Mouse (Mus musculus) neural tube, embryonic 14.5 days (tissue): Measurements from ENCODE around the gene Uap1l1. TPM values are rescaled to one million over a fixed set of nuclear protein-coding genes. Genes with fewer than 3 reads are reported as not detected.
"Not testable (repeated sequence)": the region's sequence is repeated elsewhere in the genome, so short reads cannot be mapped to it uniquely, and the experiment has no call there.

Experiments used
- ATAC-seq: fragments of 200-750 bp; cut with Nextera tagmentation; 2 replicates; pipeline ENCODE4 v1.8.0; 2017; ENCODE audit warnings: low read depth, mild to moderate bottlenecking, moderate TSS enrichment, moderate library complexity
- H3K27ac ChIP-seq: fragments of 300-500 bp; sonication (generic); 2 replicates; pipeline ENCODE4 v1.5.1; 2014; ENCODE audit warnings: low read depth, mild to moderate bottlenecking, control low read depth, low read length, moderate library complexity, mixed read lengths
- H3K27me3 ChIP-seq: fragments of 300-500 bp; sonication (generic); 2 replicates; pipeline ENCODE4 v1.6.1; 2014; ENCODE audit warnings: low read length; ENCODE audit not compliant: control insufficient read depth, insufficient read depth
- H3K36me3 ChIP-seq: fragments of 300-500 bp; sonication (generic); 2 replicates; pipeline ENCODE4 v1.6.1; 2014; ENCODE audit warnings: low read length, mixed read lengths; ENCODE audit not compliant: control insufficient read depth, insufficient read depth
- H3K4me1 ChIP-seq: fragments of 300-500 bp; sonication (generic); 2 replicates; pipeline ENCODE4 v1.6.1; 2014; ENCODE audit warnings: low read length; ENCODE audit not compliant: control insufficient read depth, insufficient read depth
- H3K4me2 ChIP-seq: fragments of 300-500 bp; sonication (generic); 2 replicates; pipeline ENCODE4 v1.6.1; 2014; ENCODE audit warnings: mild to moderate bottlenecking, low read depth, low read length, control low read depth
- H3K4me3 ChIP-seq: fragments of 300-500 bp; sonication (generic); 2 replicates; pipeline ENCODE4 v1.5.1; 2014; ENCODE audit warnings: low read depth, low read length, control low read depth, mixed read lengths
- H3K9ac ChIP-seq: fragments of 300-500 bp; sonication (generic); replicated peaks from 2 replicates; pipeline ENCODE4 v1.6.1; 2014; ENCODE audit warnings: low read depth, mild to moderate bottlenecking, control low read depth, low read length, mixed read lengths
- H3K9me3 ChIP-seq: fragments of 300-500 bp; sonication (generic); 2 replicates; pipeline ENCODE4 v1.6.1; 2016; ENCODE audit warnings: low read length; ENCODE audit not compliant: control insufficient read depth
- WGBS: fragments of 180-500 bp; shearing (Covaris S2); extraction: QIAGEN DNeasy Blood & Tissue Kit; methylation state at CpG from one replicate; pipeline ENCODE4 v1.1.7; 2014; 5-methylcytosine and 5-hydroxymethylcytosine counted together
- polyA plus RNA-seq: library from polyadenylated mRNA; unstranded; fragments of >200 nt; fragmentation: Nextera tagmentation; extraction: Ambion mirVana; gene quantifications from 2 replicates; pipeline ENCODE4 v1.2.1, GENCODE M21; 2014

Uap1l1 gene
- 4.6 and 5.2 TPM in 2 replicates for polyA plus RNA-seq

DNA sequence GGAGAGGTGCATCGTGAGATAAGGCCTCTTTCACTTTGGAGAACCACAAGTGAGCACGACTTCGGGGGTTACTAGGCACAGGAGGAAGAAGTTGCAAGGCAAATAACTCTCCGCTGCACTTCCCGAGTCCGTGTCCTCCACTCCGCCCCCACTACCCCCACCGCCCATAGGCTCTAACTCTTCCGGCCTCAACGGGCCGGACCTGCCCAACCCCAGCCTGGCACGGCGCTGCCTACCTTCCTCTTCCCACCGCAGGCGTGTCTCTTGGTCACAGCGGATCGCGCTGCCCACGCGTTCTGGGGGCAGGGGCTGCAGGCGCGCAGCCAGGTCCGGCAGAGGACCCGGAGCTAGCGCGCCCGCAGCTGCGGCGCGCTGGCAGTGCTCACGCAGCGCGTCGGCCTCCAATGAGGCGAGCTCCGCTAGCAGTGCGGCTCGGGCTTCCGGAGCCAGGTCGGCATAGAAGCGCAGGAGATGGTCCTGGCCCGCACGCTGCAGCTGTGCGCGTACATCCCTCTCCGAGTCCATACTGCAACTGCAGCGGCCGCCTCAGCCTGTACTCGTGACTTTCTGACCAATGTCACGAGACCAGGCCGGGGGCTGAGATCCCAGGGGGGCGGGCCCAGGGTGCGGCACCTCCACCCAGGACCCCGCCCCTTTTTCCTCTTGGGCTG, at the start of gene Uap1l1:
Gene Uap1l1, minus strand, starts transcription at position 592 of the 671 bp plus-strand sequence.
- ATAC-seq: peak; percentile 83

GRCm38 (mm10) chr2:25413436-25413835, 48.0 kb upstream of the Uap1l1 start:
- H3K27me3 ChIP-seq, H3K4me3 ChIP-seq, H3K27ac ChIP-seq, H3K9ac ChIP-seq, H3K4me1 ChIP-seq, H3K9me3 ChIP-seq, H3K4me2 ChIP-seq, H3K36me3 ChIP-seq, ATAC-seq: not testable (repeated sequence)

More for the DNA sequence above, at the start of gene Uap1l1:
- Histone ChIP-seq H3K9me3 (no peaks in the 10 kb centered on the region), H3K36me3 (no peaks in the 10 kb centered on the region), H3K27ac (no peak within 1 kb of the TSS), H3K9ac (peak within 1 kb of the TSS; percentile 63), H3K4me3 (peak within 1 kb of the TSS; percentile 47), H3K4me1 (0 out of 2 replicates have a peak, but pooled peaks cover 4% of the 10 kb centered on the region), H3K27me3 (peaks cover 17% of the 10 kb centered on the region), H3K4me2 (peak within 1 kb of the TSS; percentile 99)
- under 1% methylated on average over 54 of the region's 54 CpGs for WGBS

- H3K9ac ChIP-seq: no peak overlapping the region
- no peaks in the 10 kb centered on the region for H3K9me3 ChIP-seq
- 94% methylated on average over 10 of the region's 10 CpGs for WGBS
- H3K27me3 ChIP-seq: no peaks in the 10 kb centered on the region
- peaks cover 20% of the 10 kb centered on the region for H3K4me1 ChIP-seq
- no peak overlapping the region for H3K27ac ChIP-seq
- H3K36me3 ChIP-seq: peaks cover 19% of the 10 kb centered on the region
- ATAC-seq: no peak
- no peak overlapping the region for H3K4me3 ChIP-seq
- no peak overlapping the region for H3K4me2 ChIP-seq
Measured at GRCm38 (mm10) chr2:25408908-25409307, 43.4 kb upstream of the Uap1l1 start.

DNA sequence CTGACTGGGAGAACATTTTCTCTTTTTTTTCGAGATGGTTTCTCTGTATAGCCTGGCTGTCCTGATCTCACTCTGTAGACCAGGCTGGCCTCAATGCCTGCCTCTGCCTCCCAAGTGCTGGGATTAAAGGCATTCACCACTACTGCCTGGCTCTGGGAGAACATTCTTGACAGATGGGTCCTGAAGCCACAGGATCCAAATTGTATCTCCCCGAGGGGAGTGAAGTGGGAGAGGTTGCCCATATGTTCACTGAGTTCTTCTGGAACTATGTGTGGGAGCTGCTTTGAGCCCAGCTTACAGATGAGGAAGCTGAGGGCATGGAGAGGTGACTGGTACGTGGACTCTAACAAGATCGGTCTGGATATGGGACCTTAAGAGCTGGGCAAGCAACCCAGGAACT, 38.5 kb upstream of the Uap1l1 start:
- peak overlapping the region; percentile 76 for H3K4me2 ChIP-seq

GRCm38 (mm10) chr2:25402972-25403601, 37.6 kb upstream of the Uap1l1 start:
- ATAC-seq: peak; percentile 86
- H3K36me3 ChIP-seq: peaks cover 9% of the 10 kb centered on the region
- no peaks in the 10 kb centered on the region for H3K9me3 ChIP-seq
- peak overlapping the region; percentile 76 for H3K4me2 ChIP-seq
- H3K4me1 ChIP-seq: peaks cover 27% of the 10 kb centered on the region
- H3K27ac ChIP-seq: peak overlapping the region; percentile 92
- H3K9ac ChIP-seq: peak overlapping the region; percentile 98
- under 1% methylated on average over 46 of the region's 54 CpGs for WGBS
- H3K4me3 ChIP-seq: peak overlapping the region; percentile 97
- peaks cover 12% of the 10 kb centered on the region for H3K27me3 ChIP-seq

More for the DNA sequence above, 38.5 kb upstream of the Uap1l1 start:
- Histone ChIP-seq H3K9me3 (no peaks in the 10 kb centered on the region), H3K9ac (peak overlapping the region; percentile 98), H3K4me3 (peak overlapping the region; percentile 97), H3K27ac (peak overlapping the region; percentile 92; the same call in 1 of the 2 replicates), H3K4me1 (peaks cover 27% of the 10 kb centered on the region), H3K36me3 (peaks cover 15% of the 10 kb centered on the region), H3K27me3 (peaks cover 8% of the 10 kb centered on the region)
- WGBS: 90% methylated on average over 4 of the region's 4 CpGs
- no peak for ATAC-seq

DNA sequence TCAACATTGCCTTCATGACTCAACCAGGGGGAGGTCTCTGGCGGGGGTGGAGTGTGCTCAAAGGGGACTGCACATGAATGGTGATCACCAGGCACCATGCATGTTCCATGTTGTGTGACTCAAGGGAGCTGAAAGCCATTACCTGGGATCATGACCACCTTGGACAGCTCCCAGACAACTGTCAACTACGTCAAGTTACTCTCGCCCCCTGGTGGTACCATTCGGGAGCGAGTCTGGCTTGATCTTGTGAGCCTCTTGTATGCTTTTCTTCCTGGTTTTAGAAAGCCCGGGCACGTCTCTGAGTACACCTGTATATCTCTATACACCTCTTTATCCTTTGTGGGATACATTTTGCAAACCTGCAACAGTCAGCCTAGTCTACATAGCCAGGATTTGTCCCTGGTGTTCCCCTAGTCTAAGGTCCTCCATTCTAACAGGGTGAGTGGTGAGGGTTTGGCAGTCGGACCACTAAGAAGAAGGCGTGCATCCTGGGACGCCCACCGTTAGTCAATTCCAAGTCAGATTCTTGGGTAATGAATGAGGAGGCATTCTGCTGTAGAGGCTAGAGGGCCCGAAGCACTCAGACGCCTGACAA, 37.0 kb upstream of the Uap1l1 start:
- peak; percentile 47 for ATAC-seq
- 1% methylated on average over 12 of the region's 13 CpGs for WGBS
- H3K27me3 ChIP-seq: peaks cover 17% of the 10 kb centered on the region

DNA sequence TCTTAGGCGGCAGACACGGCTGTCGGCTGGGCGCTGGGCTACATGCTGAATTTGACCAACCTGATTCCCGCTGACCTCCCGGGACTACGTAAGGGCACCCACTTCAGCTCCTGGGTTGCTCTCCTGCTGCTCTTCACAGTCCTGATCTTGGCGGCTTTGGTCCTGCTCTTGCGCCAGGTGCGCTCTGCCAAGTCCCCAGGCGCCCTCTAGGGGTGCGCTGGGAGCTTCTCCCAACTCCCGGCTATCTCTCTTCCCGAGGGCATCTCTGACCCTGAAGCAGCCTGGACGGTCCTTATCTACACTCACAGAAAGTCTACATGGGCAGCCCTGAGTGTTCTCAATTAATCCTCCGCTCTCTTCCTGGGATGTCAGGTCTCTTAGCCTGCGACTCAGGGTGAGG, 35.3 kb upstream of the Uap1l1 start:
- peaks cover 34% of the 10 kb centered on the region for H3K27me3 ChIP-seq
- H3K4me3 ChIP-seq: peak overlapping the region; percentile 9; the same call in 1 of the 2 replicates
- H3K4me1 ChIP-seq: peaks cover 27% of the 10 kb centered on the region
- H3K27ac ChIP-seq: no peak overlapping the region
- 3% methylated on average over 17 of the region's 17 CpGs for WGBS
- no peak overlapping the region for H3K9ac ChIP-seq
- no peaks in the 10 kb centered on the region for H3K36me3 ChIP-seq
- H3K4me2 ChIP-seq: peak overlapping the region; percentile 46
- no peak for ATAC-seq
- no peaks in the 10 kb centered on the region for H3K9me3 ChIP-seq

More for the DNA sequence above, 37.0 kb upstream of the Uap1l1 start:
- H3K4me2 ChIP-seq: peak overlapping the region; percentile 76
- H3K9me3 ChIP-seq: no peaks in the 10 kb centered on the region
- H3K36me3 ChIP-seq: peaks cover 3% of the 10 kb centered on the region; the same call in 1 of the 2 replicates
- peak overlapping the region; percentile 92 for H3K27ac ChIP-seq
- peak overlapping the region; percentile 97 for H3K4me3 ChIP-seq
- H3K9ac ChIP-seq: peak overlapping the region; percentile 98
- peaks cover 27% of the 10 kb centered on the region for H3K4me1 ChIP-seq

GRCm38 (mm10) chr2:25400291-25400690, 34.8 kb upstream of the Uap1l1 start:
- peaks cover 24% of the 10 kb centered on the region for H3K4me1 ChIP-seq
- H3K27ac ChIP-seq: no peak overlapping the region
- no peaks in the 10 kb centered on the region for H3K36me3 ChIP-seq
- peaks cover 38% of the 10 kb centered on the region for H3K27me3 ChIP-seq
- H3K4me3 ChIP-seq: peak overlapping the region; percentile 9; the same call in 1 of the 2 replicates
- ATAC-seq: no peak
- H3K9ac ChIP-seq: no peak overlapping the region
- H3K9me3 ChIP-seq: no peaks in the 10 kb centered on the region
- WGBS: 22% methylated on average over 16 of the region's 16 CpGs
- H3K4me2 ChIP-seq: peak overlapping the region; percentile 46

DNA sequence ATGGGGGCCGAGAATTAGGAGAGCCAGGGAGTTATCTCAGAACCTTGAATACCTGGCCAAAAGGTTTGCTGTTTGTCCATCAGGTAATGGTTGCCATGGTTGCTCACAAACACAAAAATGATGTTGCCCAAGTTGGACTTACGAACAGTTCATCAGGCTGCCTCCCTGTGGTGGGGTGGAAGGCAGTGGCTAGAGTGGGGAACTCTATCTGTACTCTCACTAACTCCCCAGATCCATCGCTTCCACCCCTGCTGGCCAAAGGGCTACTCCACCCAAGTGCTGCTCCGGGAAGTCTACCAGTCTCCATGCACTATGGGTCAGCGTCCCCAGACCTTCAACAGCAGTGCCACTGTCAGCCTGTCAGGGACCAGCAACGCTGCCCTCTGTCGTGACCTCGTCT, 33.6 kb upstream of the Uap1l1 start, which contains the start of gene Npdc1:
Gene Npdc1, plus strand, starts transcription at position 301 of the 400 bp plus-strand sequence.
- no peak within 1 kb of the TSS for H3K9ac ChIP-seq
- no peak within 1 kb of the TSS for H3K27ac ChIP-seq
- no peaks in the 10 kb centered on the region for H3K9me3 ChIP-seq
- H3K4me3 ChIP-seq: no peak within 1 kb of the TSS
- peaks cover 44% of the 10 kb centered on the region for H3K27me3 ChIP-seq
- H3K4me1 ChIP-seq: peaks cover 14% of the 10 kb centered on the region
- H3K36me3 ChIP-seq: no peaks in the 10 kb centered on the region
- H3K4me2 ChIP-seq: no peak within 1 kb of the TSS
- no peak for ATAC-seq
- 71% methylated on average over 8 of the region's 8 CpGs for WGBS
